Mouse (Mus musculus) retina, embryonic 14.5 days (tissue): ENCODE measurements at regions not wholly inside any gene's neighbourhood (a gene's known extent, or its start where the extent isn't known, plus 50 kb on each side); places are given as distances from the start of the nearest gene placed in this dataset.

Source experiments
- DNase-seq: peaks from one replicate; pipeline ENCODE4 v3.0.0-alpha.2; 2015; ENCODE audit warnings: low spot score

- DNase-seq, result no peak
Measured at GRCm38 (mm10) chr2:33941316-33941715, 53.6 kb upstream of the Mvb12b start.

- no peak for DNase-seq
Measured at GRCm38 (mm10) chr2:33939836-33940235, 52.1 kb upstream of the Mvb12b start.
